Mouse (Mus musculus) cerebellum, adult (tissue): ENCODE results near the gene Ube2q1.

Experiments used
- ATAC-seq: cut with Nextera tagmentation; 2 replicates; pipeline ENCODE4 v1.9.2; 2017; ENCODE audit warnings: mild to moderate bottlenecking, moderate library complexity, mixed read lengths; ENCODE audit not compliant: insufficient number of reproducible peaks, low FRiP score, low TSS enrichment

The Ube2q1 gene

GRCm38 (mm10) chr3:89772968-89773709 is at the start of gene Ube2q1:
Ube2q1 (plus strand) TSS chr3:89773616.
- peak; percentile 86 for ATAC-seq

GRCm38 (mm10) chr3:89727028-89727427 is 46.4 kb upstream of the Ube2q1 start:
- ATAC-seq, result 0 out of 2 replicates have a peak, but pooled peaks have one; percentile 34

- no peak for ATAC-seq
Measured at GRCm38 (mm10) chr3:89728848-89729247, 44.6 kb upstream of the Ube2q1 start.

- ATAC-seq, result peak; percentile 74
Measured at GRCm38 (mm10) chr3:89730350-89731331, 42.8 kb upstream of the Ube2q1 start.

- ATAC-seq, result no peak
Measured at GRCm38 (mm10) chr3:89732091-89732490, 41.3 kb upstream of the Ube2q1 start.

GRCm38 (mm10) chr3:89738509-89738908 is 34.9 kb upstream of the Ube2q1 start:
- no peak for ATAC-seq

GRCm38 (mm10) chr3:89752307-89752706 is 21.1 kb upstream of the Ube2q1 start:
- ATAC-seq, result no peak

GRCm38 (mm10) chr3:89755283-89755682 is 18.1 kb upstream of the Ube2q1 start:
- no peak for ATAC-seq

- ATAC-seq, result no peak
Measured at GRCm38 (mm10) chr3:89757851-89758250, 15.6 kb upstream of the Ube2q1 start.

- ATAC-seq, result peak; percentile 60
Measured at GRCm38 (mm10) chr3:89759786-89760185, 13.6 kb upstream of the Ube2q1 start.

- ATAC-seq, result peak; percentile 43
Measured at GRCm38 (mm10) chr3:89764119-89764724, 9.2 kb upstream of the Ube2q1 start, which contains the start of gene Chrnb2. Chrnb2 (minus strand) TSS chr3:89764632.

GRCm38 (mm10) chr3:89769584-89769983 is 3.8 kb upstream of the Ube2q1 start:
- no peak for ATAC-seq

GRCm38 (mm10) chr3:89770425-89771002 is 2.9 kb upstream of the Ube2q1 start:
- ATAC-seq, result no peak

GRCm38 (mm10) chr3:89772588-89772967 is 838 bp upstream of the Ube2q1 start:
- peak; percentile 69 for ATAC-seq

GRCm38 (mm10) chr3:89773740-89774211 is 360 bp downstream of the Ube2q1 start:
- ATAC-seq, result 0 out of 2 replicates have a peak, but pooled peaks have one; percentile 8

- ATAC-seq, result no peak
Measured at GRCm38 (mm10) chr3:89774236-89774960, 982 bp downstream of the Ube2q1 start.

GRCm38 (mm10) chr3:89776001-89776400 is 2.6 kb downstream of the Ube2q1 start:
- no peak for ATAC-seq

GRCm38 (mm10) chr3:89780102-89780501 is 6.7 kb downstream of the Ube2q1 start:
- no peak for ATAC-seq

GRCm38 (mm10) chr3:89781640-89782039 is 8.2 kb downstream of the Ube2q1 start:
- no peak for ATAC-seq
